Mouse (Mus musculus) liver, embryonic 14 days (tissue): Measurements from ENCODE around the gene H2al1b. TPM values are rescaled to one million over a fixed set of nuclear protein-coding genes. Genes with fewer than 3 reads are reported as not detected.

Experiments used
- polyA plus RNA-seq: library from polyadenylated mRNA; depleted of rRNA; stranded (reverse); fragments of >200 nt; gene quantifications from 2 replicates; pipeline ENCODE4 v1.2.3, GENCODE M21; 2012; rRNA removed

Gene H2al1b
- polyA plus RNA-seq, result not detected in 2 replicates

GRCm38 (mm10) chrX:11302132-11302531, at the start of gene H2al1b:
Gene H2al1b (plus strand): TSS chrX:11302432.

GRCm38 (mm10) chrX:11298957-11299356, 3.3 kb upstream of the H2al1b start, which contains the start of gene H2al1a:
Gene H2al1a (plus strand): TSS chrX:11299257.

GRCm38 (mm10) chrX:11305355-11305754, 3.1 kb downstream of the H2al1b start, which contains the start of gene H2al1c:
Gene H2al1c (plus strand): TSS chrX:11305655.

GRCm38 (mm10) chrX:11308524-11308923, 6.3 kb downstream of the H2al1b start, which contains the start of gene H2al1d:
Gene H2al1d (plus strand): TSS chrX:11308824.

GRCm38 (mm10) chrX:11311634-11312033, 9.4 kb downstream of the H2al1b start, which contains the start of gene H2al1e:
Gene H2al1e (plus strand): TSS chrX:11311934.

GRCm38 (mm10) chrX:11314858-11315257, 12.6 kb downstream of the H2al1b start, which contains the start of gene H2al1f:
Gene H2al1f (plus strand): TSS chrX:11315158.

GRCm38 (mm10) chrX:11317956-11318355, 15.7 kb downstream of the H2al1b start, which contains the start of gene H2al1g:
Gene H2al1g (plus strand): TSS chrX:11318256.

GRCm38 (mm10) chrX:11321192-11321591, 19.0 kb downstream of the H2al1b start, which contains the start of gene H2al1h:
Gene H2al1h (plus strand): TSS chrX:11321492.

GRCm38 (mm10) chrX:11324359-11324758, 22.1 kb downstream of the H2al1b start, which contains the start of gene H2al1i:
Gene H2al1i (plus strand): TSS chrX:11324659.

GRCm38 (mm10) chrX:11327522-11327921, 25.3 kb downstream of the H2al1b start, which contains the start of gene H2al1j:
Gene H2al1j (plus strand): TSS chrX:11327822.

Other genes starting within 250 kb of the H2al1b start
- gene H2al1a, start 3.2 kb upstream of the H2al1b start, polyA plus RNA-seq, result not detected in 2 replicates
- gene H2al1c, start 3.2 kb downstream of the H2al1b start, polyA plus RNA-seq, result not detected in 2 replicates
- not detected in 2 replicates for gene H2al1d, start 6.4 kb downstream of the H2al1b start, polyA plus RNA-seq
- not detected in 2 replicates for gene H2al1e, start 9.5 kb downstream of the H2al1b start, polyA plus RNA-seq
- not detected in 2 replicates for gene H2al1f, start 12.7 kb downstream of the H2al1b start, polyA plus RNA-seq
- gene H2al1g, start 15.8 kb downstream of the H2al1b start, polyA plus RNA-seq, result not detected in 2 replicates
- gene H2al1h, start 19.1 kb downstream of the H2al1b start, polyA plus RNA-seq, result not detected in 2 replicates
- gene H2al1i, start 22.2 kb downstream of the H2al1b start, polyA plus RNA-seq, result not detected in 2 replicates
- not detected in 2 replicates for gene H2al1j, start 25.4 kb downstream of the H2al1b start, polyA plus RNA-seq